Mouse (Mus musculus): ENCODE results near the gene Atp5e. TPM values are rescaled to one million over a fixed set of nuclear protein-coding genes. Genes with fewer than 3 reads are reported as not detected.

The Atp5e gene
- total RNA-seq, 2 experiments from 2014 or later: 296 to 302 TPM

- no peak overlapping the region for H3K27ac ChIP-seq
- TF ChIP-seq CTCF (IDR thresholded peaks at IDR 0.05): no peak
- no peak for DNase-seq (ENCODE audit: extremely low spot score in 1 of 2, low spot score in 2 of 2)
- H3K4me3 ChIP-seq: no peak overlapping the region
- intact Hi-C loops (cut with DNase I): loop anchor here (2.0 to 5.0 kb wide), 2 partner anchors 147 to 199 kb away; no protein-coding TSS in a partner anchor
These were observed 9.6 kb upstream of the Atp5e start for GRCm38 (mm10) chr2:174473550-174473927.

- Histone ChIP-seq H3K4me3 (peak within 1 kb of the TSS; percentile 76), H3K27ac (peak within 1 kb of the TSS; percentile 82)
- intact Hi-C loops (cut with DNase I): loop anchor here (2.0 to 5.0 kb wide), 2 partner anchors 146 to 199 kb away; no protein-coding TSS in a partner anchor
- peak; percentile 99 for DNase-seq (ENCODE audit: extremely low spot score in 1 of 2, low spot score in 2 of 2)
- TF ChIP-seq CTCF (IDR thresholded peaks at IDR 0.05): no peak; the same call in 1 of the 2 replicates
These were observed 9.1 kb upstream of the Atp5e start, which contains the start of gene Prelid3b for GRCm38 (mm10) chr2:174472818-174473549. Gene Prelid3b, minus strand, starts transcription at chr2:174473081.

GRCm38 (mm10) chr2:174472407-174472806, 8.5 kb upstream of the Atp5e start:
- DNase-seq (ENCODE audit: extremely low spot score in 1 of 2, low spot score in 2 of 2): no peak
- TF ChIP-seq CTCF (IDR thresholded peaks at IDR 0.05): no peak
- Histone ChIP-seq H3K4me3 (peak overlapping the region; percentile 76), H3K27ac (peak overlapping the region; percentile 82)
- intact Hi-C loops (cut with DNase I): loop anchor here (2.0 to 5.0 kb wide), 2 partner anchors 146 to 200 kb away; no protein-coding TSS in a partner anchor

GRCm38 (mm10) chr2:174470786-174471405, 7.0 kb upstream of the Atp5e start:
- intact Hi-C loops (cut with DNase I): loop anchor here (5.0 kb wide), 1 partner anchor 201 kb away; no protein-coding TSS in a partner anchor
- H3K4me3 ChIP-seq: no peak overlapping the region
- DNase-seq (ENCODE audit: extremely low spot score in 1 of 2, low spot score in 2 of 2): no peak
- TF ChIP-seq CTCF (IDR thresholded peaks at IDR 0.05): no peak
- H3K27ac ChIP-seq: no peak overlapping the region

- no peak for TF ChIP-seq CTCF (IDR thresholded peaks at IDR 0.05)
- intact Hi-C loops (cut with DNase I): loop anchor here (5.0 kb wide), 1 partner anchor 202 kb away; no protein-coding TSS in a partner anchor
- H3K27ac ChIP-seq: no peak overlapping the region
- no peak for DNase-seq (ENCODE audit: extremely low spot score in 1 of 2, low spot score in 2 of 2)
- H3K4me3 ChIP-seq: no peak overlapping the region
These were observed 6.4 kb upstream of the Atp5e start for GRCm38 (mm10) chr2:174470333-174470732.

- peak overlapping the region; percentile 97 for H3K27ac ChIP-seq
- intact Hi-C loops (cut with DNase I): loop anchor here (5.0 kb wide), 2 partner anchors 131 to 394 kb away; no protein-coding TSS in a partner anchor
These were observed 535 bp downstream of the Atp5e start for GRCm38 (mm10) chr2:174463370-174463769.

GRCm38 (mm10) chr2:174459365-174459764, 4.5 kb downstream of the Atp5e start:
- intact Hi-C loops (cut with DNase I): no loop called here
- no peak for TF ChIP-seq CTCF (IDR thresholded peaks at IDR 0.05)

More at GRCm38 (mm10) chr2:174463370-174463769, 535 bp downstream of the Atp5e start:
- TF ChIP-seq CTCF (IDR thresholded peaks at IDR 0.05): no peak
- no peak for DNase-seq (ENCODE audit: extremely low spot score in 1 of 2, low spot score in 2 of 2)
- peak overlapping the region; percentile 72 for H3K4me3 ChIP-seq

GRCm38 (mm10) chr2:174453681-174454080, 10.2 kb downstream of the Atp5e start:
- intact Hi-C loops (cut with DNase I): no loop called here
- no peak for DNase-seq (ENCODE audit: extremely low spot score in 1 of 2, low spot score in 2 of 2)

More at GRCm38 (mm10) chr2:174459365-174459764, 4.5 kb downstream of the Atp5e start:
- DNase-seq (ENCODE audit: extremely low spot score in 1 of 2, low spot score in 2 of 2): no peak
- no peak overlapping the region for H3K4me3 ChIP-seq
- no peak overlapping the region for H3K27ac ChIP-seq

GRCm38 (mm10) chr2:174450353-174450752, 13.6 kb downstream of the Atp5e start, which contains the start of gene Tubb1:
Gene Tubb1, plus strand, starts transcription at chr2:174450695.
- no peak for DNase-seq (ENCODE audit: extremely low spot score in 1 of 2, low spot score in 2 of 2)
- TF ChIP-seq CTCF (IDR thresholded peaks at IDR 0.05): no peak
- Histone ChIP-seq H3K27ac (no peak within 1 kb of the TSS), H3K4me3 (no peak within 1 kb of the TSS)
- intact Hi-C loops (cut with DNase I): no loop called here

More at GRCm38 (mm10) chr2:174453681-174454080, 10.2 kb downstream of the Atp5e start:
- Histone ChIP-seq H3K4me3 (no peak overlapping the region), H3K27ac (no peak overlapping the region)
- no peak; the same call in 1 of the 2 replicates for TF ChIP-seq CTCF (IDR thresholded peaks at IDR 0.05)

GRCm38 (mm10) chr2:174448405-174448804, 15.5 kb downstream of the Atp5e start:
- intact Hi-C loops (cut with DNase I): no loop called here
- Histone ChIP-seq H3K4me3 (no peak overlapping the region), H3K27ac (no peak overlapping the region)
- no peak for DNase-seq (ENCODE audit: extremely low spot score in 1 of 2, low spot score in 2 of 2)
- no peak for TF ChIP-seq CTCF (IDR thresholded peaks at IDR 0.05)

GRCm38 (mm10) chr2:174446905-174447304, 17.0 kb downstream of the Atp5e start:
- no peak for DNase-seq (ENCODE audit: extremely low spot score in 1 of 2, low spot score in 2 of 2)
- H3K27ac ChIP-seq: no peak overlapping the region
- no peak for TF ChIP-seq CTCF (IDR thresholded peaks at IDR 0.05)
- no peak overlapping the region for H3K4me3 ChIP-seq
- intact Hi-C loops (cut with DNase I): no loop called here

GRCm38 (mm10) chr2:174446492-174446891, 17.4 kb downstream of the Atp5e start:
- Histone ChIP-seq H3K4me3 (no peak overlapping the region), H3K27ac (no peak overlapping the region)
- no peak for TF ChIP-seq CTCF (IDR thresholded peaks at IDR 0.05)
- no peak for DNase-seq (ENCODE audit: extremely low spot score in 1 of 2, low spot score in 2 of 2)
- intact Hi-C loops (cut with DNase I): no loop called here

Measured in left cerebral cortex, adult 2 months (tissue).